Mouse (Mus musculus) CH12F3 (cell line): ENCODE measurements around the gene Gm49403.
"Not testable (repeated sequence)": the region's sequence is repeated elsewhere in the genome, so short reads cannot be mapped to it uniquely, and the experiment has no call there.

Source experiments
- in situ Hi-C: fragments of 300-500 bp; cut with MboI; formaldehyde crosslinking; loops from 2 replicates; pipeline ENCODE4 v1.14.3; 2020; ENCODE audit warnings: low sequenced_read_pairs

The Gm49403 gene

DNA sequence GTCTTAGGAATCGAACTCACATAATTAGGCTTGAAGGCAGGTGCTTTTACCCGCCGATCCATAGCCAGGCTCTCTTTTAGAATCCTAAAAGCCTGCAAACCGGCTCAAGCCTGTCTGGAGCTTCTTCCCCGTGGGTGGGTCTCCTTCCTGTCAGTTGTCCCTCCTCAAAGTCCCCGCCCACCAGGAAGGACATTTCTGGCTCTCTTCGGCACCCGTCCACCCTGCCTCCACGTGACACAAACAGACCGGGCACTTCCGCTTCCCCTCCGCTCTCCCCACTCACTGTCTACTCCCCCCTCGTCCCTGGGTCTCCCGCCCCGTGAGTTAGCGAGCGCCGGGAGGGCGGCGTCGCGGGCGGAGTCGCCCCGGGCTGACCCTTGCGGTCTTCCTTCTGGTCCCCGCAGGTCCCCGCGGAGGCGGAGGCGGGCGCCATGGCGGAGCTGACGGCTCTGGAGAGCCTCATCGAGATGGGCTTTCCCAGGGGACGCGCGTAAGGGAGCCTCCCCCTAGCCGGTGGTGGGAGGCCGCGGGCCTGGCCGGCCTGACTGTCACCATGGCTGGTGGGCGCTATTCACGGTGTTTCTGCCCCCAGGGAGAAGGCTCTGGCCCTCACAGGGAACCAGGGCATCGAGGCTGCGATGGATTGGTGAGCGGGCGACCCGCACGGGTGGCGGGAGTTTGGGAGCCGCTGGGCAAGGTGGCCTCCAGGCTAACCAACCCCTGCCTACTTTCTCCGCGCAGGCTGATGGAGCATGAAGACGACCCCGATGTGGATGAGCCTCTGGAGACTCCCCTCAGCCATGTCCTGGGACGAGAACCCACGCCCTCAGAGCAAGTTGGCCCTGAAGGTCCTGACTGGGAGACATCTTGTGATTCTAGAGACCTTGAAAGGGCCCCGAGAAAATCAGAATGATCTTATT lies 12.2 kb upstream of the Gm49403 start, which contains the start of gene Ubxn1:
Gene Ubxn1 (plus strand): TSS at position 230 of the 920 bp plus-strand sequence.
- in situ Hi-C loops: no loop called here

- in situ Hi-C loops: no loop called here
Observed at GRCm38 (mm10) chr19:8872266-8872840, 11.4 kb upstream of the Gm49403 start.

- in situ Hi-C loops: no loop called here
Observed at GRCm38 (mm10) chr19:8875031-8875430, 8.7 kb upstream of the Gm49403 start.

- in situ Hi-C loops: no loop called here
Observed at GRCm38 (mm10) chr19:8880311-8881033, 3.3 kb upstream of the Gm49403 start, which contains the start of gene Uqcc3. Uqcc3 (minus strand) TSS chr19:8880923.

DNA sequence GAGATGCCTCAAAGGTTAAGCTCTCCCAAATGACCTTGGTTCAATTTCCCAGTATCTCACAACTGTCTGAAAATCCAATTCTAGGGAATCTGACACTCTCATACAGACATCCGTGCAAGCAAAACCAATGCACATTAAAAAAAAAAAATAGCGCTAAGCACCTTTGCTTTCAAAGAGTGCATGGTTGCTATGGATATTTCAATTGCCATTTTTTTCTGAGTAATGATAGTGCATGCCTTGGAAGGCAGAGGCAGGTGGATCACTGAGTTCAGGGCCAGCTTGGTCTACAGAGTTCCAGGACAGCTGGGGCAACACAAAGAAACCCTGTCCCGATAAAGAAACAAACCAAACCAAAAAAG lies 2.7 kb upstream of the Gm49403 start:
- in situ Hi-C loops: no loop called here

- in situ Hi-C loops: no loop called here
Observed at GRCm38 (mm10) chr19:8886916-8887584, 3.3 kb downstream of the Gm49403 start.

- in situ Hi-C loops: no loop called here
Observed at GRCm38 (mm10) chr19:8887585-8888463, 4.1 kb downstream of the Gm49403 start.

GRCm38 (mm10) chr19:8888511-8889385 lies 5.0 kb downstream of the Gm49403 start, which contains the start of the genes 1810009A15Rik and Gm49416:
1810009A15Rik (plus strand) TSS chr19:8888853.
Gm49416 (plus strand) TSS chr19:8888926.
- in situ Hi-C loops: no loop called here

DNA sequence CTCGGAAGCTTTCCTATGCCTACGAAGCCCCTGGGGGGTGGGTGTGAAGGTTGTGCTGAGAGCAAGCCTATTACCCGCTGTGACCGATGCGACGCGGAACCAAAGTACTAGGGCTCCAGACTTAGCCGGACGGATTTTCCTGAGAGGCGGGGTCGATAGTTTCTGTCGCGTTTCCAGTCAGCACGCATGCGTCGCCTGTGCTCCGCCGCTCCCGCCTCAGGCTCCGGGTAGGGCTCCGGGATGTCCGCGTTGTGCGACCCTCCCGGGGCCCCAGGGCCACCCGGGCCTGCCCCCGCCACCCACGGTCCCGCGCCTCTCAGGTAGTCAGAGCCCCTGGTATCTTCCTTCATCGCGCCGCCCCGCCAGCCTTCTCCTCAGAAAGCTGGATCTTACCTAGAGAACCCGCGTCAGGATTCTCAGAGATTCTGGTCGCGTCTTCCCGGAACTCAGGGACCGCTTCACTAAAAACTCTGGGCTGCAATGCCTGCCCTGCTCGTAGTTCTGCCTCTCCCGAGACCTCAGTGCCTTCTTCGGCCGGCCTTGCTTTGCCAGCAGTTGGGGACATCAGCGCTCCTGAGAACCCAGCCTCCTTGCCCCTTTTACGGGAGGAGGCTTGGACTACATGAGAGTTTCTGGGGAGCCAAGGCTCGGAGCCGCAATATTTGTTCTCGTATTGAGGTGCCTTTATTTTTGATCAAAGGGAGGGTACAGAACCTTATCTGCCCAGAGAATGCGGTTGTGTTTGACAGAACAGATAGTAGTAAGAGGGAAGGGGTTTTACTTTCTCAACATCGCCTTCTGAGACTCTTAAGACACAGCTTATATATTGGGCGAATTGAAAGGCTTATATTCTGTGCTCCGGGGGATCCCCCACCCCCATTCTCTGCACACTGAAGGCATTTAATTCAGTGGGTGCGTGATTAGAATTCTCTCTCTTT lies 9.4 kb downstream of the Gm49403 start, which contains the start of gene Ints5:
Gene Ints5 (plus strand): TSS at position 177 of the 938 bp plus-strand sequence.
- in situ Hi-C loops: no loop called here

DNA sequence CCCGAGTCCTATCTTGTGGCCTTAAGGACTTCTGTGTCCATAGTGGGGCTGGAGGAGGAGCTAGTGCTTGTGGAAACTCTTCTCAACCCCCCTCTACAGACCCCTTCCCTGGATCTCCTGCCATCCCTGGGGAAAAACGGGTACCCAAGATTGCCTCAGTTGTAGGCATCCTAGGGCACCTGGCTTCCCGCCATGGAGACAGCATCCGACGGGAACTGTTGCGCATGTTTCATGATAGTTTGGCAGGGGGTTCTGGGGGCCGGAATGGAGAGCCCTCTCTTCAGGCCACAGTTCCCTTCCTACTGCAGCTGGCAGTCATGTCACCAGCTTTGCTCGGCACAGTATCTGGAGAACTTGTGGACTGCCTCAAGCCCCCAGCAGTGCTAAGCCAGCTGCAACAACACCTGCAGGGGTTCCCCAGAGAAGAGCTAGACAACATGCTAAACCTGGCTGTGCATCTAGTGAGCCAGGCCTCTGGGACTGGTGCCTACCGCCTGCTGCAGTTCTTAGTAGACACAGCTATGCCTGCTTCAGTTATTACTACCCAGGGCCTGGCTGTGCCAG lies 11.7 kb downstream of the Gm49403 start:
- in situ Hi-C loops: no loop called here

- in situ Hi-C loops: not testable (repeated sequence)
Observed at GRCm38 (mm10) chr19:8896231-8896630, 12.5 kb downstream of the Gm49403 start.

DNA sequence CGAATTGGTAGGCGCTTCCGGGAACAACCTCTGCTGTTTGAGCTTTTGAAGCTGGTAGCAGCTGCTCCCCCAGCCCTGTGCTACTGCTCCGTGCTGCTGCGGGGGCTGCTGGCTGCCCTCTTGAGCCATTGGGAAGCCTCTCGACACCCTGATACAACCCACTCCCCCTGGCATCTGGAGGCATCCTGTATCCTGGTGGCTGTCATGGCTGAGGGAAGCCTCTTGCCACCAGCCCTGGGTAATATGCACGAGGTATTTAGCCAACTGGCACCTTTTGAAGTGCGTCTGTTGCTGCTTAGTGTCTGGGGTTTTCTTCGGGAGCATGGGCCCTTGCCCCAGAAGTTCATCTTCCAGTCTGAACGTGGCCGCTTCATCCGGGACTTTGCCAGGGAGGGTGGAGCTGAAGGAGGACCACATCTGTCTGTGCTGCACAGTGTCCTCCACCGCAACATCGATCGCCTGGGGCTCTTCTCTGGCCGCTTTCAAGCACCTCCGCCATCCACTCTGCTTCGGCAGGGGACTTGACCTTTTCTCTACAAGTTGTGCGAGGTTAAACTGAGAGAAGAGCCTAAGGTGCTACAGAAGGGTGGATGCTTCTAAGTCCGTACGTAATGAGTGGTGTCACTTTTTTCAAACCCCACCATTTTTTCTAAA lies 13.6 kb downstream of the Gm49403 start:
- in situ Hi-C loops: not testable (repeated sequence)

DNA sequence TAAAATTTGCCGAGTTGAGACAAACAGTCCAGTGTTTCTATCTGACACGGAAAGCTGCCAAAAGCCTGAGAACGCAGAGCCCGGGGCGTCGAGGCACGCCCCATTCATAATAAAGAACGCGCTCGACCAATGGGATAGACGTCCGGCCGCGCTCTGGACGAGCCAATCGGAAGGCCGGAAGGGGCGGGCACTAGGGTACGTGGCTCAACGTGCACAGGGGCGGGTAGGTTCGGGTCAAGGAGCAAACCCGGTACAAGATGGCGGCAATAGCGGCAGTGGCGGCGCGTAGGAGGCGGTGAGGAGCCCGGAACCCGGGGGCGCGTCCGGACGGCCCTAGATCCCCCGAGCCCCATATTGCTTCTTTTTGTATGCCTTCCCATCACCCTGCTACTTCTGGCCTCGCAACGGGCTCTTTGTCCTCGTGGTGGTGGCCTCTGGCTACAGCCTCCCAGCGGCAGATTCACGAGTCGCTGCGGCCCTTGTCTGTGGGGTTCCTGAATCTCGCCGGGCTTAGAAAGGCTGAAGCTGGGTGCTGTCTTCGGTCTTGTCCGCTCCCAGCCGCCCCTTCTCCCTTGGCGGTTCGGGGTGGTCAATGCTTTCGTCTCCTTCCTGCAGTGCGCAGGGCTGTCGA lies 14.2 kb downstream of the Gm49403 start, which contains the start of gene Ganab:
Gene Ganab (plus strand): TSS at position 207 of the 631 bp plus-strand sequence.
- in situ Hi-C loops: no loop called here

GRCm38 (mm10) chr19:8898576-8898975 lies 14.8 kb downstream of the Gm49403 start:
- in situ Hi-C loops: no loop called here

DNA sequence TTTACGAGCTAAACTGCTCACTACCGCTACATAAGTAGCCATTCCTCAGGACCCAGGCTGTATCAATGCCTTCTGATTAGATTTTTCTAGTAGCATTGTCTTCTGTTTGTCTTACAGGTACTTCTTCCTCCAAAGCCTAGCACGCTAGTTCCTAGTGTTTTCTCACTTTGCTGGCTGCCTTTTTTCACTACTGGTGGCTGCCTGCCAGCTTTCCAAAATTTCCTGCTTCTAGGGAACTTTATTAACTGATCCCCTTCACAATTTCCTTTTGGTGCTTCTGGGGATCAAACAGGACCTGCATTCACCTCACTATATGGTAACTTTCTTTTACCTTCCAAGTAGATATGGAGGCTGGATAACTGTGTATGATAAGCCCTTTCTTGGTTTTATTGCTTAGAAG lies 15.3 kb downstream of the Gm49403 start:
- in situ Hi-C loops: no loop called here

DNA sequence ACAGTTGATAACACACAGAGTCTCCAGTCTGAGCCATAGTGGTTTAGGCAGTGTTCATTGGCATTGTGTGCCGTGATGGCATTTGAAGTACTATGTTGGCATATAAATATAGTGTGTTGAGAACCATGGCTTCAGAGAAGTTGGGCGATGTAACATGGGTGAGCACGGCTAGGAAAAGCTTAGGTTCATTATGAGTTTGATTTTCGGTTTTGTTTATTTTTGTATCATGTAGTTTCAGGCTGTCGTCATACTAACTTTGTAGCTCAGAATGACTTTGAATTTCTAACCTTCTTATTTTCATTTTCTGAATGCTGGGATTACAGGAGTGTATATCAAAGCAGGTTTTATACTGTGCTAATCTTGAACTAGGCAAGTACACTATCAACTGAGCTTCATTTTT lies 19.7 kb downstream of the Gm49403 start:
- in situ Hi-C loops: no loop called here
